Mouse (Mus musculus) liver, embryonic 13.5 days (tissue): ENCODE results near the gene Fv1. TPM values are rescaled to one million over a fixed set of nuclear protein-coding genes. Genes with fewer than 3 reads are reported as not detected.

ENCODE experiments used
- ATAC-seq: fragments of 200-750 bp; cut with Nextera tagmentation; 2 replicates; pipeline ENCODE4 v1.8.0; 2017; ENCODE audit warnings: low read depth, mild to moderate bottlenecking, moderate number of reproducible peaks, moderate library complexity
- DNase-seq: peaks from one replicate; pipeline ENCODE4 v3.0.0; 2022
- H3K27ac ChIP-seq: fragments of 300-500 bp; sonication (generic); 2 replicates; pipeline ENCODE4 v1.5.1; 2015; ENCODE audit warnings: moderate library complexity, mild to moderate bottlenecking, inconsistent platforms
- H3K27me3 ChIP-seq: fragments of 300-500 bp; sonication (generic); 2 replicates; pipeline ENCODE4 v1.6.1; 2015; ENCODE audit warnings: mild to moderate bottlenecking, inconsistent platforms
- H3K36me3 ChIP-seq: fragments of 300-500 bp; sonication (generic); 2 replicates; pipeline ENCODE4 v1.6.1; 2015; ENCODE audit warnings: mild to moderate bottlenecking, inconsistent platforms
- H3K4me1 ChIP-seq: fragments of 300-500 bp; sonication (generic); replicated peaks from 2 replicates; pipeline ENCODE4 v1.6.1; 2015; ENCODE audit warnings: inconsistent platforms
- H3K4me2 ChIP-seq: fragments of 300-500 bp; sonication (generic); 2 replicates; pipeline ENCODE4 v1.6.1; 2015; ENCODE audit warnings: inconsistent platforms, mild to moderate bottlenecking, moderate library complexity
- H3K4me3 ChIP-seq: fragments of 300-500 bp; sonication (generic); replicated peaks from 2 replicates; pipeline ENCODE4 v1.5.1; 2015; ENCODE audit warnings: mild to moderate bottlenecking, inconsistent platforms
- H3K9ac ChIP-seq: fragments of 300-500 bp; sonication (generic); 2 replicates; pipeline ENCODE4 v1.6.1; 2015; ENCODE audit warnings: mild to moderate bottlenecking, inconsistent platforms
- H3K9me3 ChIP-seq: fragments of 300-500 bp; sonication (generic); replicated peaks from 2 replicates; pipeline ENCODE4 v1.6.1; 2016; ENCODE audit warnings: inconsistent platforms
- WGBS: fragments of 180-500 bp; shearing (Covaris S2); methylation state at CpG from one replicate; pipeline ENCODE4 v1.1.7; 2015; ENCODE audit not compliant: insufficient replicate concordance; 5-methylcytosine and 5-hydroxymethylcytosine counted together
- polyA plus RNA-seq: library from polyadenylated mRNA; unstranded; fragments of >200 nt; fragmentation: Nextera tagmentation; extraction: Ambion mirVana; gene quantifications from 2 replicates; pipeline ENCODE4 v1.2.1, GENCODE M21; 2015

Fv1 gene
- polyA plus RNA-seq, 1 experiment from 2014 or later: 2.5 TPM

GRCm38 (mm10) chr4:147886158-147886557 is 17.4 kb downstream of the Fv1 start:
- H3K27ac ChIP-seq: no peak overlapping the region
- H3K9ac ChIP-seq: no peak overlapping the region
- no peaks in the 10 kb centered on the region for H3K4me1 ChIP-seq
- 87% methylated on average over 12 of the region's 12 CpGs for WGBS
- ATAC-seq (no peak), DNase-seq (no peak)
- no peaks in the 10 kb centered on the region for H3K9me3 ChIP-seq
- H3K4me2 ChIP-seq: no peak overlapping the region
- no peak overlapping the region for H3K4me3 ChIP-seq
- H3K36me3 ChIP-seq: peaks cover 93% of the 10 kb centered on the region
- H3K27me3 ChIP-seq: no peaks in the 10 kb centered on the region

DNA sequence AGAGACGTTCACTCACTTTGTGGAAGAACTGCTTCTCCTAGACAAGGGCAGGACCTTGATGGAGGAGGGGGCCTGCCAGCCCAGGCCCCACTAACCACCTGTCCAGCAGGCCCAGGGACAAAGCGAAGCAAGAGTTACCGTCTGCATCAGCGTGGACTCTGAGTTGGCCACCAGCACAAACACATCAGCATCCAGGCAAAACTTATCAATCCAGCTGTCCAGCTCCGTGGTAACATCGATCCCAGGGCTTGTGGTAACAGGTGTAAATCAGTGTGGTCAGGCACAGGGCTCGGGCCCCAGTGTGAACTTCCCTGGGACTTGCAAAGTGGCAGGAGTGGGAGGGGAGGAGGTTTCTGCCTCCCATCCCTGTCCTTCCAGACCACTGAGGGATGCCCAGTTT is 18.5 kb downstream of the Fv1 start:
- DNase-seq (no peak), ATAC-seq (no peak)
- H3K9me3 ChIP-seq: no peaks in the 10 kb centered on the region
- peaks cover 92% of the 10 kb centered on the region for H3K36me3 ChIP-seq
- H3K4me1 ChIP-seq: no peaks in the 10 kb centered on the region
- no peak overlapping the region for H3K4me2 ChIP-seq
- 80% methylated on average over 7 of the region's 7 CpGs for WGBS
- H3K27ac ChIP-seq: no peak overlapping the region
- no peaks in the 10 kb centered on the region for H3K27me3 ChIP-seq
- no peak overlapping the region for H3K4me3 ChIP-seq
- no peak overlapping the region for H3K9ac ChIP-seq

GRCm38 (mm10) chr4:147888237-147888636 is 19.5 kb downstream of the Fv1 start:
- Histone ChIP-seq H3K4me2 (no peak overlapping the region), H3K4me3 (no peak overlapping the region), H3K9ac (no peak overlapping the region), H3K36me3 (peaks cover 90% of the 10 kb centered on the region), H3K4me1 (no peaks in the 10 kb centered on the region), H3K27me3 (no peaks in the 10 kb centered on the region), H3K27ac (no peak overlapping the region), H3K9me3 (no peaks in the 10 kb centered on the region)
- ATAC-seq (no peak), DNase-seq (no peak)
- WGBS: 83% methylated on average over 4 of the region's 4 CpGs

- Histone ChIP-seq H3K9ac (no peak overlapping the region), H3K4me2 (no peak overlapping the region), H3K36me3 (peaks cover 89% of the 10 kb centered on the region), H3K4me3 (no peak overlapping the region), H3K27me3 (no peaks in the 10 kb centered on the region), H3K9me3 (no peaks in the 10 kb centered on the region), H3K27ac (no peak overlapping the region), H3K4me1 (no peaks in the 10 kb centered on the region)
- 74% methylated on average over 6 of the region's 6 CpGs for WGBS
- ATAC-seq (no peak), DNase-seq (no peak)
Observed at GRCm38 (mm10) chr4:147890341-147890740, 21.6 kb downstream of the Fv1 start.

GRCm38 (mm10) chr4:147895815-147896330 is 27.1 kb downstream of the Fv1 start:
- no peaks in the 10 kb centered on the region for H3K9me3 ChIP-seq
- no peaks in the 10 kb centered on the region for H3K27me3 ChIP-seq
- no peak overlapping the region for H3K27ac ChIP-seq
- DNase-seq (no peak), ATAC-seq (no peak)
- H3K9ac ChIP-seq: no peak overlapping the region
- no peak overlapping the region for H3K4me2 ChIP-seq
- H3K4me3 ChIP-seq: no peak overlapping the region
- H3K36me3 ChIP-seq: peaks cover 88% of the 10 kb centered on the region
- WGBS: 84% methylated on average over 4 of the region's 4 CpGs
- 0 out of 2 replicates have a peak, but pooled peaks cover 3% of the 10 kb centered on the region for H3K4me1 ChIP-seq

DNA sequence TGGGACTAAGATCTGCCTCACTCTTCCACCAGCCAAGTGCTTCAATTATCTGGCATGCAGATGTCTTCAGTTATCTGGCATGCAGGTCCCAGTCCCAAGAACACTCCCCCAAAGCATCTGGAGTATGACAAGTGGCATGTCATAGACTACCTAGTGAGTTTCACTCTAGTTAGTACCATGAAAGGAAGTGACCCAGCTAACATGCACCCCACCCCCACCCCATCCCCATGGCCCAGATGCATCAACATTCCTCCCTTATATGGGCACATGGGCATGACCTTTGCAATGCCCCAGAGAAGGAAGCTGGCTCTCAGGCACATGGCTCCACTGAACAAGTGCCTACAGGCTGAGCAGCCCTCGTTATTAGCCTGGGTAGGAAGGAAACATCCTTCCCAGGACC is 27.6 kb downstream of the Fv1 start:
- Histone ChIP-seq H3K4me1 (0 out of 2 replicates have a peak, but pooled peaks cover 5% of the 10 kb centered on the region), H3K27ac (no peak overlapping the region), H3K27me3 (no peaks in the 10 kb centered on the region), H3K9me3 (no peaks in the 10 kb centered on the region), H3K36me3 (peaks cover 84% of the 10 kb centered on the region), H3K4me3 (no peak overlapping the region), H3K4me2 (no peak overlapping the region), H3K9ac (no peak overlapping the region)
- WGBS: 57% methylated on average over 1 of the region's 1 CpGs
- no peak for ATAC-seq
- DNase-seq: no peak

DNA sequence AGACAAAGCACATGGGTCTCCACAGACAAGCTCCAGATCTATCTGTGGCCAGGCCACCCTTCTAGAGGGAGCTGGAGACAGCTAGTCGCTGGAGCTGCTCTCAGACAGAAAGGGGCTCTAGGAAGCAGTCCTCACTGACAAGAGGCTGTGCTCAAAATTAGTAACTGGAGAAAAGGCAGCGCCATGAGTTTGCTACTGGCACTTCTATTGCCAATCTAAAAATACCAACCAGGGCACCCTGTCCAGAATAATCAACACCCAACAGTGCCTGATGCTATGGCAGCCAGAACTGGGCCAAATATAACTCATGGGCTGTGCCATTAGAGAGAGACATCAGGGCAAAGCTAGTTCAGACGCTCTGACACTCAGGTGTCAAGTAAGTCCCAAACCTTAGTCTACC is 28.6 kb downstream of the Fv1 start:
- DNase-seq (no peak), ATAC-seq (no peak)
- Histone ChIP-seq H3K27me3 (no peaks in the 10 kb centered on the region), H3K9me3 (no peaks in the 10 kb centered on the region), H3K4me1 (peaks cover 5% of the 10 kb centered on the region; the same call in 1 of the 2 replicates), H3K36me3 (peaks cover 82% of the 10 kb centered on the region), H3K4me3 (no peak overlapping the region), H3K9ac (no peak overlapping the region), H3K4me2 (no peak overlapping the region), H3K27ac (no peak overlapping the region)
- 72% methylated on average over 3 of the region's 3 CpGs for WGBS

- Histone ChIP-seq H3K4me2 (no peak overlapping the region), H3K27me3 (no peaks in the 10 kb centered on the region), H3K4me1 (peaks cover 28% of the 10 kb centered on the region), H3K9ac (no peak overlapping the region), H3K9me3 (no peaks in the 10 kb centered on the region), H3K27ac (0 out of 2 replicates have a peak overlapping the region, but pooled peaks have one; percentile 1), H3K4me3 (no peak overlapping the region), H3K36me3 (peaks cover 65% of the 10 kb centered on the region)
- DNase-seq: no peak
- no peak for ATAC-seq
- 82% methylated on average over 7 of the region's 7 CpGs for WGBS
Observed at GRCm38 (mm10) chr4:147900452-147900851, 31.7 kb downstream of the Fv1 start.

DNA sequence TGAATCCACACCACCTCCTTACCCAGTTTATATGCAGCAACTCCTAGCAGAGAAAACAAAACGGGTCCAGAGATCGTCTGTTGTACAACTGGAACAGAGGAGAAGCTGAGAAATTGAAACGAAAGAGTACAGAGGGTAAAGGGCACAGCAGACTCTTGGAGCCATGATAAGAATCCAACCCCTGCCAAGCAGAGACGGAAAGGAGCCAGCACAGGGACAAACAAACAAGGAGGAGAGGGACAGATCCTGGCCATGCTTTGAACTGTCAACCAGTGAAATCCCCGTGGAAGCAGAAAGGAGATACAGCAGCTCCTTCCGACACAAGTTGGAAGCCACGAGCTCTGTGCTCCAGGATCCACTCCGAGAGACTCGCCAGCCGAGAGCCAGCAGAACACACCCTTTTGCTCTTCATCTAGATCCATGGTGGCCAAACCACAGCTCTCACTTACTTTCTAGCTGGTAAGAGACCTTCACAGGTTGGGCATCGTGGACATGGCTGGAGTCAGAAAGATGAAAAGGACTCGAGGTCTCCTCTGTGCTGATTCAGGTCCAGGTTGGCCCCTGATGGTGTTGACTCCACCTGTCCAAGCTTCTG is 34.2 kb downstream of the Fv1 start:
- WGBS: 84% methylated on average over 12 of the region's 12 CpGs
- peak overlapping the region; percentile 95 for H3K4me3 ChIP-seq
- no peak for DNase-seq
- 0 out of 2 replicates have a peak overlapping the region, but pooled peaks have one; percentile 91 for H3K9ac ChIP-seq
- no peak for ATAC-seq
- H3K4me2 ChIP-seq: peak overlapping the region; percentile 84; the same call in 1 of the 2 replicates
- peaks cover 39% of the 10 kb centered on the region for H3K36me3 ChIP-seq
- H3K4me1 ChIP-seq: peaks cover 28% of the 10 kb centered on the region
- H3K27me3 ChIP-seq: no peaks in the 10 kb centered on the region
- H3K27ac ChIP-seq: no peak overlapping the region
- H3K9me3 ChIP-seq: no peaks in the 10 kb centered on the region

DNA sequence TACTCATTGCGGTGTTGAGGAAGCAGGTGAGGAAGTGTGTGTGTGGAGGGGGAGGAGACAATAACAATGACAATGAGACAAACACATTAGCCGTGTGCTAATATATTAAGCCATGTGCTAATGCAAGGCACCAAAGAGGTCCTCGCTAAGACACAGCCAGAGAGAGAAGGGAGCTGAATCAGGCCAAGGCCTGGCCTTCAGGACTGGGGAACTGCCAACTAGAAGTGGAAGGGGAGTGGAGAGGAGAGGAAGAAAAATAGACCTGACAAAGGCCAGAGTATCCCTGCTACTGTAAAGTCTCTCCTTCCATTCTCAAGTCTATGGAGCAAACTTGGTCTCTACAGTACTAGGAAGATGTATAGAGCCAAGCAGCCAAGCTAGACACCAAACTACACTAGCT is 34.8 kb downstream of the Fv1 start:
- Histone ChIP-seq H3K36me3 (peaks cover 33% of the 10 kb centered on the region), H3K4me2 (peak overlapping the region; percentile 84), H3K4me3 (peak overlapping the region; percentile 95), H3K27me3 (no peaks in the 10 kb centered on the region), H3K9ac (peak overlapping the region; percentile 91), H3K27ac (peak overlapping the region; percentile 83; the same call in 1 of the 2 replicates), H3K9me3 (no peaks in the 10 kb centered on the region), H3K4me1 (peaks cover 28% of the 10 kb centered on the region)
- no peak for DNase-seq
- WGBS: 64% methylated on average over 3 of the region's 3 CpGs
- ATAC-seq: no peak

DNA sequence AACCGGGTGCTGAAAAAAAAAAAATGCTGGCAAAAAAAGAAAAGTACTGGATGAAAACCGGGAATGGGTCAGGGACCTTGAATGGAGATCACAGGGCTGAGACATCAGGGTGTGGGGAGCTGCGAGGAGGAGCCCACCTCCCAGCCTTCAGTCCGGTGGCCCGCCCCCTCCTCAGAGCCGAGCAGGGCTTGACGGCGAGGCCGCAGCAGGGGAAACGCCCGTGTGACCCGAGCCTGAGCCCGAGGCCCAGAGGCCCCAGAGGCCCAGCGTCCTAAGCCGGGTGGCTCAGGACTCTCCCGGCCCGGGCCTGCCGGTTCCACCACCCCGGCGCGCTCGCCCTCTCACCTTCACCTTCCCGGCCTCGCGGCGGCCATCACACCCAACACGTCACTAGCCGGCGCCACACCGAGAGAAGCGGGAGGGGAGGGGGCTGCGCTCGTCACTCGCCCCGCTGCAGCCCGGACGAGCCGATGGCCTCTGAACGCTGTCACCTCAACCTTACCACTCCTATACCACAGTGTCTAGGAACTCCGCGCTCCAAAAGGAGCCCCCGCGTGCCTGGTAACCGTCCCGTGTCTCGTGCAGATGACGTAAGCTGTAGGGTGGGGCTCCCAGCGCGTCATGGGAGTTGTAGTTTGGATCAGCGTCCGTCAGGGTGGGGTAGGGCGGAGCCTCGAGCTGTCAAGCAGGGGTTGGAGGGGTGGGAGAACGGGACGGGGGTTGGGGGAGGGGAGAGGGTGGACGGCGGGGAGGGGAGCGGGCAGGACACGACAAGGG is 35.7 kb downstream of the Fv1 start, which contains the start of gene Mfn2:
TSS of gene Mfn2 (minus strand) at position 392 of the 777 bp plus-strand sequence.
- peak within 1 kb of the TSS; percentile 83 for H3K27ac ChIP-seq
- peak within 1 kb of the TSS; percentile 84 for H3K4me2 ChIP-seq
- H3K27me3 ChIP-seq: no peaks in the 10 kb centered on the region
- DNase-seq: peak; percentile 85
- peak within 1 kb of the TSS; percentile 95 for H3K4me3 ChIP-seq
- peak; percentile 95 for ATAC-seq
- WGBS: under 1% methylated on average over 59 of the region's 59 CpGs
- peak within 1 kb of the TSS; percentile 91 for H3K9ac ChIP-seq
- H3K36me3 ChIP-seq: peaks cover 27% of the 10 kb centered on the region
- H3K9me3 ChIP-seq: no peaks in the 10 kb centered on the region
- peaks cover 28% of the 10 kb centered on the region for H3K4me1 ChIP-seq
